Mouse (Mus musculus) Muller cell, postnatal 12 days (primary cell): ENCODE data around the gene Miip.
"Not testable (repeated sequence)": the region's sequence is repeated elsewhere in the genome, so short reads cannot be mapped to it uniquely, and the experiment has no call there.

ENCODE experiments used
- DNase-seq: peaks from one replicate; pipeline ENCODE4 v3.0.0-alpha.2; 2015; ENCODE audit errors: inconsistent ontology term

Gene Miip

GRCm38 (mm10) chr4:147869238-147869637 lies 622 bp upstream of the Miip start:
- DNase-seq, result no peak

- DNase-seq, result no peak
These were observed 810 bp downstream of the Miip start for GRCm38 (mm10) chr4:147867563-147868449.

GRCm38 (mm10) chr4:147866793-147867192 lies 1.8 kb downstream of the Miip start:
- DNase-seq, result peak; percentile 21

GRCm38 (mm10) chr4:147866056-147866455 lies 2.6 kb downstream of the Miip start:
- DNase-seq, result no peak

GRCm38 (mm10) chr4:147865651-147866050 lies 3.0 kb downstream of the Miip start:
- no peak for DNase-seq

- no peak for DNase-seq
These were observed 6.6 kb downstream of the Miip start for GRCm38 (mm10) chr4:147862051-147862450.

GRCm38 (mm10) chr4:147850776-147851175 lies 17.8 kb downstream of the Miip start:
- DNase-seq, result no peak

GRCm38 (mm10) chr4:147848584-147848991 lies 20.0 kb downstream of the Miip start:
- no peak for DNase-seq

- peak; percentile 79 for DNase-seq
These were observed 20.7 kb downstream of the Miip start, which contains the start of gene Zfp933 for GRCm38 (mm10) chr4:147847614-147848583. Zfp933 (minus strand) TSS chr4:147848366.

- DNase-seq, result no peak
These were observed 25.7 kb downstream of the Miip start for GRCm38 (mm10) chr4:147842871-147843270.

GRCm38 (mm10) chr4:147839282-147839681 lies 29.3 kb downstream of the Miip start:
- not testable (repeated sequence) for DNase-seq

- no peak for DNase-seq
These were observed 44.2 kb downstream of the Miip start for GRCm38 (mm10) chr4:147824389-147824788.

GRCm38 (mm10) chr4:147821414-147821813 lies 47.2 kb downstream of the Miip start:
- not testable (repeated sequence) for DNase-seq

GRCm38 (mm10) chr4:147819659-147820058 lies 49.0 kb downstream of the Miip start:
- not testable (repeated sequence) for DNase-seq

GRCm38 (mm10) chr4:147814592-147815167 lies 53.9 kb downstream of the Miip start:
- peak; percentile 39 for DNase-seq

GRCm38 (mm10) chr4:147813249-147813765 lies 55.3 kb downstream of the Miip start:
- no peak for DNase-seq
